Mouse (Mus musculus) gastrocnemius, postnatal 14 days (tissue): ENCODE data around the gene Sympk. TPM values are rescaled to one million over a fixed set of nuclear protein-coding genes. Genes with fewer than 3 reads are reported as not detected.
A peak's percentile ranks its signal among the peaks of the same experiment; 100 is the strongest.
"Not testable (repeated sequence)": the region's sequence is repeated elsewhere in the genome, so short reads cannot be mapped to it uniquely, and the experiment has no call there.

ENCODE experiments used
- DNase-seq: peaks from one replicate; pipeline ENCODE4 v3.0.0; 2021; ENCODE audit warnings: mixed read lengths
- intact Hi-C: fragments of 180-260 bp; cut with DNase I; formaldehyde crosslinking; loops from one replicate; pipeline ENCODE4 v1.15.1; 2025; ENCODE audit warnings: low total_unique reads
- total RNA-seq, 2 experiments: library from RNA; stranded (reverse); gene quantifications; 2 replicates each; pipeline ENCODE4 v1.2.3; 2021

Gene Sympk
- total RNA-seq, 2 experiments from 2014 or later, result 38.2 to 41.1 TPM

GRCm38 (mm10) chr7:19046286-19047069, 22.3 kb downstream of the Sympk start:
- DNase-seq, result peak; percentile 76
- intact Hi-C loops, result no loop called here

GRCm38 (mm10) chr7:19048006-19048527, 23.9 kb downstream of the Sympk start:
- intact Hi-C loops, result no loop called here
- DNase-seq, result no peak

DNA sequence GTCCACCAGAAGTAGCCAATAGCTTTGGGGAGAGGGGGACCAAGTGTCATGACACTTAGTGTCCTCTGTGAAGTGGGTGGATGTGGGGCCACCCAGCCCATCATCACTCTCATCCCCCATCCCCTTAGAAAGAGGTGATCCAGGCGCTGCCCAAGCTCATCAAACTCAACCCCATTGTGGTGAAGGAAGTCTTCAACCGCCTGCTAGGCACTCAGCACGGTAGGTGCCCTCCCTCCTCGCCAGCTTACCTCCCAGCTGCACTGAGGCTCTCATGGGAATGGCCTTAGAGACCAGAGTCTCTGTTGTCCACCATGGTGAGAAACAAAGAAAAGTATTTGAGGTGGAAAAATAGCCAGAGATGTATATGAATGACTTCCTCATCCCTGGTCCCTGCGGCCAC, 25.1 kb downstream of the Sympk start:
- intact Hi-C loops, result no loop called here
- no peak for DNase-seq

GRCm38 (mm10) chr7:19050172-19050571, 26.0 kb downstream of the Sympk start:
- intact Hi-C loops, result no loop called here
- no peak for DNase-seq

- no peak for DNase-seq
- intact Hi-C loops, result no loop called here
Observed at GRCm38 (mm10) chr7:19051161-19051560, 27.0 kb downstream of the Sympk start.

DNA sequence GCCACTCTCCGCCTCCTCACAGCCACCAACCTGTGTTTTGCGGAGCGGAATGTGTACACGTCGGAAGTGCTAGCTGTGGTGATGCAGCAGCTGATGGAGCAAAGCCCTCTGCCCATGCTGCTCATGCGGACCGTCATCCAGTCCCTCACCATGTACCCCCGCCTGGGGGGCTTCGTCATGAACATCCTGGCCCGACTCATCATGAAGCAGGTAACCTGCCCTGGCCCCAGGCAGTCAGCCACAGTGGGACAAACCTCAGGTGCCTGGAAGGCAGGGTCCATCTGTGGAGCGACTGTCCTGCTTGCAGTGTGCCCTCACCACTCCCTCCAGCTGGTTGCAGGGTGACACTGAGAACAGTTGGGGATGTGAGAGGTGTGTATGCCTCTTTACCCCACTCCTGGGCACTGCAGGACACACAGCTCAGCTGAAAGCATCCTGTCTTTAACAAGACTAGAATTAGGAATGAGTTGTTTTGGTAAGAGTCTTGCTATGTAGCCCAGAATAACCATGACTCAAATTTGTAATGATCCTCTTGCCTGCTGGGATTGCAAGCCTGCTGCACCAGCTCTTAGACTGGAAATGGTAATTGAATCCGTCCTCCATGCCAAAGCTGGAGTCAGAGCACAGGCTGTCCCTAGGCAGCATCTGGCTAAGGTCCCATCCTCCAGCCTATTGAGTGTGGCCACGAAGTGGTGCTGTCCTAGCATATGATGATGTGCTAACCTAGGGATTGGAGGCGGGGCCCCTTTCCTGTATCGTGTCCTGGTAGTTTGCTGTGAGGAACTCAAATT, 28.4 kb downstream of the Sympk start:
- peak; percentile 53 for DNase-seq
- intact Hi-C loops, result no loop called here

DNA sequence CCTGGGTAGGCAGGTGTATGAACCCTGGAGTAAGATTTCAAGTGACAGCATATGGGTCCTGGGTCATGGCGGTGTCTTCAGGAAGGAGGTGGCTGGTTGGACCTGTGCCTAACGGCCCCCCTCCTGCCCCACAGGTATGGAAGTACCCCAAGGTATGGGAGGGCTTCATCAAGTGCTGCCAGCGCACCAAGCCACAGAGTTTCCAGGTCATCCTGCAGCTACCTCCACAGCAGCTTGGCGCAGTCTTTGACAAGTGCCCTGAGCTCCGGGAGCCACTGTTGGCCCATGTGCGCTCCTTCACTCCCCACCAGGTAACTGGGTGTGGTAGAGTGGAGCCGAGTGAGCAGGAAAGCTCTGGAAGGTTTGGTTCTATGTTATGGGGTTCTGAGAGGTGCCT, 29.0 kb downstream of the Sympk start:
- no peak for DNase-seq

GRCm38 (mm10) chr7:19054047-19054776, 30.0 kb downstream of the Sympk start, which contains the start of gene Rsph6a:
Gene Rsph6a, plus strand, starts transcription at chr7:19054690.
- intact Hi-C loops, result no loop called here
- peak; percentile 47 for DNase-seq

More for the DNA sequence above, 29.0 kb downstream of the Sympk start:
- intact Hi-C loops, result no loop called here

GRCm38 (mm10) chr7:19054777-19055076, 30.6 kb downstream of the Sympk start:
- no peak for DNase-seq
- intact Hi-C loops, result no loop called here

DNA sequence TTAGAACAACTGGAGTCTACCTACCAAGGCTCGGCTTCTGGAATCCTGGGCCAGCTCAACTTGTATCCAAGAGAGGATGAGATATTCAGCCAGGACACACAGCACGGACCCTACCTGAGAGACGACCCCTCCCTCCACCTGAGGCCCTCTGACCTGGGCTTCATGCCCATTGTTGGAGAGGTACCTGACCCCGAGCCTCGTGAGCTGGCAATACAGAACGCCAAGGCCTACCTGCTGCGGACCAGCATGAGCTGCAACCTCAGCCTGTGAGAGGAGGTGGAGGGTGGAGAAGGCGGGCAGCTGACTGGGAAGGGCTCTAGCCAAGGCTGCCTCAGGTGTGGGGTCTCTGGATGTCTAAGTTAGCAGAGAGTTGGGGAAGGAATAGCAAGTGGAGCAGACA, 30.9 kb downstream of the Sympk start:
- intact Hi-C loops, result no loop called here
- DNase-seq, result no peak

DNA sequence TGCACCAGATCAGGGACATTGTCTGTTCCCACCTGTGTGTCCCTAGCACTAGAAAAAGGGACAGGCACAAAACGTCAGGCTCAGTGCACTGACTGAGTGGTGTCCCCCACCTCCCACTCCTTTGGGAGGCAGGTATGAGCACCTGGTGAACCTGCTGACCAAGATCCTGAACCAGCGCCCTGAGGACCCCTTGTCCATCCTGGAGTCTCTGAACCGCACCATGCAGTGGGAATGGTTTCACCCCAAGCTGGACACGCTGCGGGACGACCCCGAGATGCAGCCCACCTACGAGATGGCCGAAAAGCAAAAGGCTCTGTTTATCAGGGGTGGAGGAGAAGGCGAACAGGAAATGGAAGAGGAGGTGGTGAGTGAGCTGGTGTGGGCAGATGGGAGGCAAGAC, 33.2 kb downstream of the Sympk start:
- intact Hi-C loops, result no loop called here
- no peak for DNase-seq

GRCm38 (mm10) chr7:19065896-19066295, 41.7 kb downstream of the Sympk start:
- DNase-seq, result no peak
- intact Hi-C loops, result no loop called here

DNA sequence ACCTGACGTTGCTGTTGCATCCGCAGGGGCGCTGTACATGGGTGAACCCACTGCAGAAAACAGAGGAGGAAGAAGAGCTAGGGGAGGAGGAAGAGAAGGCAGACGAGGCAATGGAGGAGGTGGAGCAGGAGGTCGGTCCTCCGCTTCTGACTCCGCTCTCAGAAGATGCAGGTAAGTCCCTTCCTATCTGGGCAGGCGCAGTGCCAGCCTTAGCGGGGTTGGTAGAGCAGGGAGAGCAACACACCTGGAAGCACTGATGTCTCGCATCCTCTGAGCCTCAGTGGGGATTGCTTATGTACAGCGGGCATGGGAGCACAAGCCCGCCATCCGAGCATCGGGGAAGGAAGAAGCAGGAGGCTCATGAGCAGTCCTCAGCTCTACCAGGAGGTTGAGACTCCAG, 42.9 kb downstream of the Sympk start:
- no peak for DNase-seq
- intact Hi-C loops, result no loop called here

GRCm38 (mm10) chr7:19067935-19068334, 43.8 kb downstream of the Sympk start:
- intact Hi-C loops, result loop anchor here (2.0 kb wide), 1 partner anchor 25 kb away; no protein-coding TSS in a partner anchor
- DNase-seq, result no peak

DNA sequence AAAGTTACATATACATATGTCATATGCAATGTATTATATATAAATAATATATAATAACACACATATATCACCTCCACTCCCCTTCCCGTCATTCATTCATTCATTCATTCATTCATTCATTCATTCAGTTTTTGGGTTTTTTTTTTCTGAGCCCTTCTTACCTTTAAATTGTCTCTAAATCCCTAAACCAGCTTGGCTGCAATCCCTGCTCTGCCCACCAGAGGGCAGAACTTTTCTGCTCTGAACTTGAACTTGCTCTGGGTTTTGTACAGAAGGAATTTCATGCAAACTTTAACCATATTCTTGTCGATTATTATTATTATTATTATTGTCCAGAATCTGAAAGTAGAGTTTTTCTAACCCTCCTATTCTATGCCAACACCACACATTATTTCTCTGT, 44.5 kb downstream of the Sympk start:
- intact Hi-C loops, result loop anchor here (2.0 kb wide), 1 partner anchor 24 kb away; no protein-coding TSS in a partner anchor
- DNase-seq, result no peak

- intact Hi-C loops, result loop anchor here (2.0 kb wide), 1 partner anchor 23 kb away; no protein-coding TSS in a partner anchor
- no peak for DNase-seq
Observed at GRCm38 (mm10) chr7:19069500-19069899, 45.3 kb downstream of the Sympk start.

DNA sequence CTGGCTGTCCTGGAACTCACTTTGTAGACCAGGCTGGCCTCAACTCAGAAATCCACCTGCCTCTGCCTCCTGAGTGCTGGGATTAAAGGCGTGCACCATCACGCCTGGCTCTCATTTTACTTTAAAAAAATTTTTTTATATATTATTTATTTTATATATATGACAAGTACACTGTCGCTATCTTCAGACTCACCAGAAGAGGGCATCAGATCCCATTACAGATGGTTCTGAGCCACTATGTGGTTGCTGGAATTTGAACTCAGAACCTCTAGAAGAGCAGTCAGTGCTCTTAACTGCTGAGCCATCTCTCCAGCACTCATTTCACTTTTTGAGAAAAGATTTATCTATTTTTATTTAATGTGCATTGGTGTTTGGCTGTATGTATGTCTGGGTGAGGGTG, 46.8 kb downstream of the Sympk start:
- DNase-seq, result not testable (repeated sequence)

GRCm38 (mm10) chr7:19073504-19073903, 49.3 kb downstream of the Sympk start:
- no peak for DNase-seq
- intact Hi-C loops, result no loop called here

More for the DNA sequence above, 46.8 kb downstream of the Sympk start:
- intact Hi-C loops, result not testable (repeated sequence)

DNA sequence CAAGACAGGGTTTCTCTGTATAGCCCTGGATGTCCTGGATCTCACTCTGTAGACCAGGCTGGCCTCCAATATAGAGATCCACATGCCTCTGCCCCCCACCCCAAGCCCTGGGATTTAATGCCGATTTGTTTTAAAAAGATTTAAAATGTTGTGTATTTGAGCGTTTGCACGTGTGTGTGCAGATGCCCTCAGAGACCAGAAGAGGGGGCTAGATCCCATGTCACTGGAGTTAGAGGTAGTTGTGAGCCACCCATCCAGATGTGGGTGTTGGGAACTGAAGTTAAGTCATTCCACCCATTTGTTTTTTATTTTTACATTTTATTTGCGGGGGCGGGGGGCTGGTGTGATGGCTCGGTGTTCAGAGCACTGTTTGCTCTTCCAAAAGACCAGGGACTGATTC, 50.3 kb downstream of the Sympk start:
- intact Hi-C loops, result no loop called here
- no peak for DNase-seq

- intact Hi-C loops, result no loop called here
- DNase-seq, result no peak
Observed at GRCm38 (mm10) chr7:19075231-19075630, 51.1 kb downstream of the Sympk start.
